Mouse (Mus musculus): Measurements from ENCODE around the gene Ctnnal1. TPM values are rescaled to one million over a fixed set of nuclear protein-coding genes. Genes with fewer than 3 reads are reported as not detected.

Gene Ctnnal1
- polyA plus RNA-seq, 1 experiment, result 9.0 TPM

DNA sequence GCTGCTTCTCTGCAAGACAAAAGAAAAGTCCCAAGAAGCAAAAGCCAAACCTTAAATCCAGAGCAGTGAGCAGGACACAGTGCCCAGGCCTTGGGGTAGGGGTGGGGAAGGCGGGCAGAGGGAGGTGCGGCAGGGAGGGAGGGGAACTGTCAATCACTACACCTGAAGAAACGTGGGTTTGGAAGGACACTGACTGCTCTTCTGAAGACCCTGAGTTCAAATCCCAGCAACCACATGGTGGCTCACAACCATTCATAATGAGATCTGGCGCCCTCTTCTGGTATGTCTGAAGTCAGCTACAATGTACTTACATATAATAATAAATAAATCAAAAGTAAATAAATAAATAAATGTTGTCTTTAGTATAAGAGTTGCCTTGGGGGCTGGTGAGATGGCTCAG, 20.1 kb downstream of the Ctnnal1 start:
- H3K4me1 ChIP-seq, result peaks cover 29% of the 10 kb centered on the region
- TF ChIP-seq GATA1 (IDR thresholded peaks at IDR 0.05; ENCODE audit: borderline replicate concordance, low read length) (no peak), FLI1 (IDR thresholded peaks at IDR 0.05; ENCODE audit: low read length) (no peak)

GRCm38 (mm10) chr4:56843963-56844362, 21.0 kb downstream of the Ctnnal1 start:
- Histone ChIP-seq H3K4me3 (replicated peaks) (no peak overlapping the region), H3K9me3 (peaks cover 7% of the 10 kb centered on the region; the same call in 1 of the 2 replicates), H3K36me3 (replicated peaks; ENCODE audit: low read length) (peaks cover 86% of the 10 kb centered on the region), H3K4me1 (peaks cover 29% of the 10 kb centered on the region), H3K27me3 (replicated peaks) (no peaks in the 10 kb centered on the region)
- no peak for TF ChIP-seq GATA1 (IDR thresholded peaks at IDR 0.05; ENCODE audit: borderline replicate concordance, low read length)
- no peak for TF ChIP-seq FLI1 (IDR thresholded peaks at IDR 0.05; ENCODE audit: low read length)

More for the DNA sequence above, 20.1 kb downstream of the Ctnnal1 start:
- H3K4me3 ChIP-seq (replicated peaks), result no peak overlapping the region
- peaks cover 7% of the 10 kb centered on the region; the same call in 1 of the 2 replicates for H3K9me3 ChIP-seq
- peaks cover 85% of the 10 kb centered on the region for H3K36me3 ChIP-seq (replicated peaks; ENCODE audit: low read length)
- H3K27me3 ChIP-seq (replicated peaks), result no peaks in the 10 kb centered on the region

DNA sequence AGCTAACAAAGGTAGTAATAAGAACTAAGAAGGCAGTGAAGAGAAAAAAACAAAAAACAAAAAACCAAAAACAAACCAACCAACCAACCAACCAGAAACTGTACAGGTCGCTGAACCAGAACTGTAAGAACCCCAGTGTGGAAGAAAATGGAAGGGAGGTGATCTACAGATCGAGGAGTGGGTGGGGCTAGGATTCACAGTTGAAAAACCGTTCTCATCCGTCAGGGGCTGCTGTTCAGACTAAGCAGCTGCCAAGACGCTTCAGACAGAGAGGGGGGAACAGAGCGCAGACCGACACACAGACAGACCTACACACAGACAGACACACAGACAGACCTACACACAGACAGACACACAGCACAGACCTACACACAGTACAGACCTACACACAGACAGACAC, 22.5 kb downstream of the Ctnnal1 start:
- peaks cover 92% of the 10 kb centered on the region for H3K36me3 ChIP-seq (replicated peaks; ENCODE audit: low read length)
- H3K27me3 ChIP-seq (replicated peaks), result no peaks in the 10 kb centered on the region
- peaks cover 27% of the 10 kb centered on the region for H3K4me1 ChIP-seq
- TF ChIP-seq FLI1 (IDR thresholded peaks at IDR 0.05; ENCODE audit: low read length) (no peak), GATA1 (IDR thresholded peaks at IDR 0.05; ENCODE audit: borderline replicate concordance, low read length) (no peak)
- H3K9me3 ChIP-seq, result peaks cover 7% of the 10 kb centered on the region; the same call in 1 of the 2 replicates
- H3K4me3 ChIP-seq (replicated peaks), result no peak overlapping the region

- no peaks in the 10 kb centered on the region for H3K27me3 ChIP-seq (replicated peaks)
- peaks cover 88% of the 10 kb centered on the region for H3K36me3 ChIP-seq (replicated peaks; ENCODE audit: low read length)
- H3K9me3 ChIP-seq, result peaks cover 7% of the 10 kb centered on the region; the same call in 1 of the 2 replicates
- no peak overlapping the region for H3K4me3 ChIP-seq (replicated peaks)
- H3K4me1 ChIP-seq, result peaks cover 15% of the 10 kb centered on the region
- TF ChIP-seq FLI1 (IDR thresholded peaks at IDR 0.05; ENCODE audit: low read length), result no peak
- TF ChIP-seq GATA1 (IDR thresholded peaks at IDR 0.05; ENCODE audit: borderline replicate concordance, low read length), result no peak
Measured at GRCm38 (mm10) chr4:56840297-56840696, 24.7 kb downstream of the Ctnnal1 start.

- no peak for TF ChIP-seq GATA1 (IDR thresholded peaks at IDR 0.05; ENCODE audit: borderline replicate concordance, low read length)
- no peak for TF ChIP-seq FLI1 (IDR thresholded peaks at IDR 0.05; ENCODE audit: low read length)
- Histone ChIP-seq H3K4me1 (peaks cover 1% of the 10 kb centered on the region; the same call in 1 of the 2 replicates), H3K36me3 (replicated peaks; ENCODE audit: low read length) (peaks cover 91% of the 10 kb centered on the region), H3K9me3 (no peaks in the 10 kb centered on the region), H3K27me3 (replicated peaks) (no peaks in the 10 kb centered on the region), H3K4me3 (replicated peaks) (no peak overlapping the region)
Measured at GRCm38 (mm10) chr4:56837661-56838060, 27.3 kb downstream of the Ctnnal1 start.

DNA sequence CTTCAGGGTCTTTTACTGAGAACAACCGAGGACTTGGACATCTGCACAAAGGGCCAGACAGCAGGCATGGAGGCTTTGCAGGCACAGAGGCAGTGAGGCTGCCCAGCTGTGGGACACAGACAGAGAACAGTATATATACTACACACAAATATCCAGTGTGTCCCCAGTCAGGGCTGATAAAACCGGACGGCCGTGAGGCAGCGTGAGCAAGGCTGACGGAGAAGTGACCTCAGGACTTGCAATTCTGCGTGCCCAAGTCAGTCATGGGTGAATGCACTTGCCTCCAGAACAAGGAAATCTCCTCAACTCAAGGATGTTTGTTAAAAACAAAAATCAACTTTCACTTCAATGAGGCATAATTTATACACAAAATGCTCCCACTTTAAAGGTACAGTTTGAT, 33.0 kb downstream of the Ctnnal1 start:
- H3K27me3 ChIP-seq (replicated peaks), result no peaks in the 10 kb centered on the region
- peaks cover 87% of the 10 kb centered on the region for H3K36me3 ChIP-seq (replicated peaks; ENCODE audit: low read length)

DNA sequence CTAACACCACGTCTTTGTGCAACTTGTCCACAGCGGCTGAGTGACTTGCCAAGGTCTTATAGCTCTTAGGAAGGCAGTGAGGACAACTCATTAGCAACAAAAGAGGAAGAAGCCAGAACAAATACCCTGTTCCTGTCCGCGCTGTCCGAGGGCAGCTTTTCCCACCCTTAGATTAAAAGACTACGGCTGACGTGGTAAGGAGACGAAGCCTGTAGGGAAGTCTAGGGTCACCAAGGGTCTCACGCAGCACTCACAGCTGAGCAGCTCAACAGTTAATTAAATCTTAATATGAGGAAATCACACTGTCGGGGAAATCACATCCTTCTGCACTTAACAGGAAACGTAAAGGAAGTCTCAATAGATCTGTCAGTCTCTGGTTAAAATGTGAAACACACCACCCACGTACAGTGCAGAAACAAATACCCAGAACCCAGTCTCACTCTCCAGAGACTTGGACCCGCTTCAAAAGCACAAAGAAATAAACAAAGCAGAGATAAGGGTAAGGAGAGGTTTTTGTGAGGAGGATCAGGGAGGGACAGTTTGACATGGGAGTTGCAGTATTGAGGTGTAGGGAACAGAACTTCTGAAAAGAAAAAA, 33.9 kb downstream of the Ctnnal1 start:
- Histone ChIP-seq H3K9me3 (no peaks in the 10 kb centered on the region), H3K36me3 (replicated peaks; ENCODE audit: low read length) (peaks cover 88% of the 10 kb centered on the region), H3K27me3 (replicated peaks) (no peaks in the 10 kb centered on the region), H3K4me3 (replicated peaks) (no peak overlapping the region), H3K4me1 (no peaks in the 10 kb centered on the region)
- TF ChIP-seq FLI1 (IDR thresholded peaks at IDR 0.05; ENCODE audit: low read length) (no peak), GATA1 (IDR thresholded peaks at IDR 0.05; ENCODE audit: borderline replicate concordance, low read length) (no peak)

More for the DNA sequence above, 33.0 kb downstream of the Ctnnal1 start:
- TF ChIP-seq FLI1 (IDR thresholded peaks at IDR 0.05; ENCODE audit: low read length) (no peak), GATA1 (IDR thresholded peaks at IDR 0.05; ENCODE audit: borderline replicate concordance, low read length) (no peak)
- Histone ChIP-seq H3K4me1 (no peaks in the 10 kb centered on the region), H3K9me3 (no peaks in the 10 kb centered on the region), H3K4me3 (replicated peaks) (no peak overlapping the region)

DNA sequence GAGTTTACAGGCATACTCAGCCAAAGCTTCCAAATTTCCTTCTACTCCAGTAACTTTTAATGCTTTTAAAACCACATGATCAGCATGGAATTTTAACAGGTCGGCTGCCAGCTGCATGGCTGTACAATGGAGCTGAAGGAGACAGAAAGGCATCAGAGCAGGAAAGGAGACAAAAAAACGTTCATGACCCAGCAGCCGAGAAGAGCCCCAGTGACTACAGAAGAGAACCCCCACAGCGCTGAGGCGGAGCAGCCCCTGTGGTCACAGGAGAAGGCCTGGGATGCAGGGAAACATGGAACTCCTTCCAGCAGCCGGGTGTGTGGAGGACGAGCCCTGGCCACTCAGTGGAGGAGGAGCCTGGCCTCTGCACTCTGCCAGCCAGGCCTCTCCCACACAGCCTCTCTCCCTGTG, 35.5 kb downstream of the Ctnnal1 start:
- no peak for TF ChIP-seq FLI1 (IDR thresholded peaks at IDR 0.05; ENCODE audit: low read length)
- H3K4me3 ChIP-seq (replicated peaks), result no peak overlapping the region
- H3K9me3 ChIP-seq, result no peaks in the 10 kb centered on the region
- peaks cover 88% of the 10 kb centered on the region for H3K36me3 ChIP-seq (replicated peaks; ENCODE audit: low read length)
- no peaks in the 10 kb centered on the region for H3K27me3 ChIP-seq (replicated peaks)
- no peaks in the 10 kb centered on the region for H3K4me1 ChIP-seq

GRCm38 (mm10) chr4:56828932-56829331, 36.1 kb downstream of the Ctnnal1 start:
- no peak overlapping the region for H3K4me3 ChIP-seq (replicated peaks)
- H3K4me1 ChIP-seq, result no peaks in the 10 kb centered on the region
- H3K36me3 ChIP-seq (replicated peaks; ENCODE audit: low read length), result peaks cover 88% of the 10 kb centered on the region
- no peaks in the 10 kb centered on the region for H3K9me3 ChIP-seq
- no peaks in the 10 kb centered on the region for H3K27me3 ChIP-seq (replicated peaks)
- TF ChIP-seq GATA1 (IDR thresholded peaks at IDR 0.05; ENCODE audit: borderline replicate concordance, low read length) (no peak), FLI1 (IDR thresholded peaks at IDR 0.05; ENCODE audit: low read length) (no peak)

- Histone ChIP-seq H3K9me3 (no peaks in the 10 kb centered on the region), H3K4me3 (replicated peaks) (no peak overlapping the region), H3K36me3 (replicated peaks; ENCODE audit: low read length) (peaks cover 76% of the 10 kb centered on the region), H3K4me1 (no peaks in the 10 kb centered on the region), H3K27me3 (replicated peaks) (no peaks in the 10 kb centered on the region)
- no peak for TF ChIP-seq GATA1 (IDR thresholded peaks at IDR 0.05; ENCODE audit: borderline replicate concordance, low read length)
- no peak for TF ChIP-seq FLI1 (IDR thresholded peaks at IDR 0.05; ENCODE audit: low read length)
Measured at GRCm38 (mm10) chr4:56824231-56824630, 40.8 kb downstream of the Ctnnal1 start.

Data from megakaryocyte, embryonic 14.5 days (primary cell).